Mouse (Mus musculus): ENCODE measurements around the gene Por. TPM values are rescaled to one million over a fixed set of nuclear protein-coding genes. Genes with fewer than 3 reads are reported as not detected.

The Por gene
- total and polyA plus RNA-seq, 2 experiments from 2014 or later, result 44.9 to 71.7 TPM

DNA sequence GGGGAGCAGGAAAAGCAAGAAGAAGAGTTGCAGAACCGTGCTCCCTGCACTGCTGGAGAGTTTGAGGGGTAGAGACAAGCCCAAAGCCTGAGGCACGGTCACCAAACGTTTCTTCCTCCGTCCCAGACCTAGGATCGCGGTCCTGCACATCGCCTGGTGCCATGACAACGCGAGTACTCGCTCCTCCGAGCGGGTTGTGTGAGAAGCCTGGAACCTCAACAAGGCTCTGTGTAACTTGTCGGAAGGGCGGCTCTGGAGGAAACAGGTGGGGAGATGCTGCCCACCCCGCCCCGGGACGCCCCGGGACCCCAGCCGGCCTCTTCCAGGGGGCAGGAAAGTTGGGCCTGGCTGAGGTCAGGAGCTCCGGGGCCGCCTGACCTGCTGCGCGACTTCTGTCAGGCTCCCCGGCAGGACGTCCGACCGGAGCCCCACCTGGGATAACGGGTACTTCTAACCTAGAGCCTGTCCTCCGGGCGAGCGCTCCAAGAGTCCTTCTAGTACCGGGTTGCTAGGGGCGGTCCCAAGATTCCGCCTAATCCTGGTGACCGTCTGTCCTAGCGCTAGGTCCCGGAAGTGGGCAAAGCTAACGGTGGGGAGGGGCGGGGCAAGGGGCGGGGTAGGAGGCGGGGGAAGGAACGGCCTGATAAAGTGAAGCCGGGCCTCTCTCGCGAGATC, 108.1 kb downstream of the Por start, which contains the start of gene Styxl1:
Gene Styxl1 (minus strand): TSS at position 590 of the 675 bp plus-strand sequence.
- DNase-seq (ENCODE audit: low spot score), result no peak
- WGBS, result under 1% methylated on average over 44 of the region's 45 CpGs
- Histone ChIP-seq H3K27ac (ENCODE audit: low read depth) (peak within 1 kb of the TSS; percentile 98), H3K4me1 (ENCODE audit: control insufficient read depth, insufficient read depth) (peaks cover 26% of the 10 kb centered on the region), H3K4me3 (ENCODE audit: low read depth, low read length) (peak within 1 kb of the TSS; percentile 88), H3K4me2 (ENCODE audit: low read depth, low read length) (peak within 1 kb of the TSS; percentile 87), H3K27me3 (ENCODE audit: control insufficient read depth, insufficient read depth, low read length) (no peaks in the 10 kb centered on the region), H3K9me3 (replicated peaks; ENCODE audit: control insufficient read depth, low read length) (no peaks in the 10 kb centered on the region), H3K9ac (replicated peaks; ENCODE audit: low read depth, low read length) (peak within 1 kb of the TSS; percentile 93), H3K36me3 (replicated peaks; ENCODE audit: control insufficient read depth, insufficient read depth, low read length) (peaks cover 9% of the 10 kb centered on the region)
- TF ChIP-seq EP300 (IDR thresholded peaks at IDR 0.05; ENCODE audit: low read depth) (no peak), CTCF (IDR thresholded peaks at IDR 0.05; ENCODE audit: low read depth) (no peak)
- peak; percentile 15 for ATAC-seq (ENCODE audit: insufficient read depth, low read depth)

DNA sequence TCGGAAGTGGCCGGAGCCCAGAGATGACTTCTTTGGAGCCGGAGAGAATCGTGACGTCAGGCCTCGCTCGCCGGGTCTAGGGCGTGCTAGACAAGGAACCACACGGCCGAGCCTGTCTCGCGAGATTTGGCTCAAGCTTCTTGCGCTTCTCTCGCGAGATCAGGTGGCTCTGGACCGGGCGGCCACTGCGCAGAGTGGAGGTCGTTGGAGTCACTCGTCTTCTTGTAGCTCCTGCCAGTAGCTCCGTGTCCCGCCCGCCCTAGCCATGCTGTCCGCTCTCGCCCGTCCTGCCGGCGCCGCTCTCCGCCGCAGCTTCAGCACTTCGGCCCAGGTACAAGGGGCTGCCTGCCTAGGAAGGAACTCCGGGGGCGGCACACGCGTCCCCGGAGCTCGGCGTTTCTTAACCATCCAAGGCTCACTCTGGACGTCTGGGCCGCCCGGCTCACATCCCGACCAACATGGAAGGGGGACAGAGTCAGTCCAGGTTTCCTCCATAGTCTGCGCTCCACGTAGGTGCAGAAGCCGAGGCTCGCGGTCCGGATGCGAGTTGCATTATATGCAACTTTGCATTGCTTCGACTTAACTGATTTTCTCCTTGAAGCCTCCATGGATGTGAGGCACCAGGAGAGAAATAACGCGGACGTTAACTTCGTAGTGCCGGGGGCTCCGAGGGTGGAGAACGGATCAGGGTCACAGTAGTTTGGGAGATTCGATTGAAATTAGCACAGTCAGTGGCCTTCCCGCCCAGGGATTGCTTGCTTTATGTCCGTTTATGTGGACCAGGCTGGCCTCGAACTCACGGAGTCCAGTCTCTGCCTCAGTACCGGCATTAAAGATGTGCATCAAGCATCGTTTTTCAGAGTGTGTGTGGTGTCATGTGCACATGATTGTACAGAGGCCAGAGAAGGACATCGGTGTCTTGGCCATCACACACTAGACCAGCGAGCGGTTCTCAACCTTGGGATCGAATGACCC, 108.9 kb downstream of the Por start, which contains the start of gene Mdh2:
Gene Mdh2 (plus strand): TSS at position 10 of the 975 bp plus-strand sequence.
- H3K9me3 ChIP-seq (replicated peaks; ENCODE audit: control insufficient read depth, low read length), result no peaks in the 10 kb centered on the region
- WGBS, result under 1% methylated on average over 70 of the region's 70 CpGs
- ATAC-seq (ENCODE audit: insufficient read depth, low read depth) (peak; percentile 95), DNase-seq (ENCODE audit: low spot score) (peak; percentile 100)
- peak; percentile 99 for TF ChIP-seq EP300 (IDR thresholded peaks at IDR 0.05; ENCODE audit: low read depth)
- TF ChIP-seq CTCF (IDR thresholded peaks at IDR 0.05; ENCODE audit: low read depth), result no peak
- peaks cover 17% of the 10 kb centered on the region for H3K36me3 ChIP-seq (replicated peaks; ENCODE audit: control insufficient read depth, insufficient read depth, low read length)
- H3K9ac ChIP-seq (replicated peaks; ENCODE audit: low read depth, low read length), result peak within 1 kb of the TSS; percentile 93
- no peaks in the 10 kb centered on the region for H3K27me3 ChIP-seq (ENCODE audit: control insufficient read depth, insufficient read depth, low read length)
- H3K4me1 ChIP-seq (ENCODE audit: control insufficient read depth, insufficient read depth), result peaks cover 26% of the 10 kb centered on the region
- H3K4me2 ChIP-seq (ENCODE audit: low read depth, low read length), result peak within 1 kb of the TSS; percentile 87
- peak within 1 kb of the TSS; percentile 98 for H3K27ac ChIP-seq (ENCODE audit: low read depth)
- H3K4me3 ChIP-seq (ENCODE audit: low read depth, low read length), result peak within 1 kb of the TSS; percentile 88

DNA sequence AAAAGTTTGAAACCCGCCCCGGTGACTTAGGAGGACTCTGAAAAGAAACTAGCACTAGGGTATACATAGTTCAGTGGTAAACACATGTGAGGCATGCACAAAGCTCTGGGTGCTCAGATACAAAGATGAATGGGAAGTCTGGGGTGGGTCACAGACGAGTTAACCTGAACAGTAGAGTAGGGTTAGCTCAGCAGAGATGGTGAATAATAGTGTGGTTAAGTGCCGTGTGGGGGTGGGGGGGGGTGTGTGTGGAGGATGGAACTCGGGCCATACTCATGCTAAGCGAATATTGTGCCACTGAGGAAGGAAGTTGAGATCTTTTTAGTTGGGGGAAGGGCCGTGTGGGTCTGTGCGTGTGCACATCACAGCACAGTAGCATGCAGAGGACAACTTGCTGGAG, 110.5 kb downstream of the Por start:
- Histone ChIP-seq H3K27ac (ENCODE audit: low read depth) (no peak overlapping the region), H3K9ac (replicated peaks; ENCODE audit: low read depth, low read length) (peak overlapping the region; percentile 3; the same call in 1 of the 2 replicates), H3K4me2 (ENCODE audit: low read depth, low read length) (peak overlapping the region; percentile 84), H3K4me1 (ENCODE audit: control insufficient read depth, insufficient read depth) (peaks cover 26% of the 10 kb centered on the region), H3K27me3 (ENCODE audit: control insufficient read depth, insufficient read depth, low read length) (no peaks in the 10 kb centered on the region), H3K4me3 (ENCODE audit: low read depth, low read length) (peak overlapping the region; percentile 88), H3K36me3 (replicated peaks; ENCODE audit: control insufficient read depth, insufficient read depth, low read length) (peaks cover 33% of the 10 kb centered on the region), H3K9me3 (replicated peaks; ENCODE audit: control insufficient read depth, low read length) (no peaks in the 10 kb centered on the region)
- TF ChIP-seq CTCF (IDR thresholded peaks at IDR 0.05; ENCODE audit: low read depth), result no peak
- WGBS, result 57% methylated on average over 8 of the region's 8 CpGs
- ATAC-seq (ENCODE audit: insufficient read depth, low read depth) (no peak), DNase-seq (ENCODE audit: low spot score) (no peak)

DNA sequence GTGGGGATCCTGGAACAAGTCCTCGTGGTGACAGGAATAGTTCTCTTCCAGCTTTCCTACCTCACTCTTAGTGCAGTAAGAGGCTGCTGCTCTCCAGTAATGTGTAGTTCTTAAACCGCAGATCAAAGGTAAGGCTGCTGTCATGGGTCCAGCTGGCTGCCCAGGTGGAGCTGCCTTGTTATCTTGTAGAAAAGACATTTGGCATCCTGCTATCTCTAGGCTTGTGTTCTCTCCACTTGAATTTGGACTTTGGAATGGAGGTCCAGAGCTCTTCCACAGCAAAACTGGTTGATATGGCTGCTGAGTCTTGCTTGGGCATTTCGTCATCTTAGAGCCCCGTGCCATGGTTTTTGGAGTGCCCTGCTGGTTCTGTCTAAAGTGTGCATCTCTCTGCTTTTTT, 113.1 kb downstream of the Por start:
- no peak overlapping the region for H3K4me3 ChIP-seq (ENCODE audit: low read depth, low read length)
- H3K9ac ChIP-seq (replicated peaks; ENCODE audit: low read depth, low read length), result no peak overlapping the region

More for the DNA sequence above, 113.1 kb downstream of the Por start:
- H3K4me2 ChIP-seq (ENCODE audit: low read depth, low read length), result no peak overlapping the region
- no peaks in the 10 kb centered on the region for H3K9me3 ChIP-seq (replicated peaks; ENCODE audit: control insufficient read depth, low read length)
- no peak overlapping the region for H3K27ac ChIP-seq (ENCODE audit: low read depth)
- H3K27me3 ChIP-seq (ENCODE audit: control insufficient read depth, insufficient read depth, low read length), result no peaks in the 10 kb centered on the region
- DNase-seq (ENCODE audit: low spot score), result no peak
- no peak for ATAC-seq (ENCODE audit: insufficient read depth, low read depth)
- TF ChIP-seq CTCF (IDR thresholded peaks at IDR 0.05; ENCODE audit: low read depth) (no peak), EP300 (IDR thresholded peaks at IDR 0.05; ENCODE audit: low read depth) (no peak)
- peaks cover 23% of the 10 kb centered on the region for H3K4me1 ChIP-seq (ENCODE audit: control insufficient read depth, insufficient read depth)
- H3K36me3 ChIP-seq (replicated peaks; ENCODE audit: control insufficient read depth, insufficient read depth, low read length), result peaks cover 59% of the 10 kb centered on the region
- 54% methylated on average over 4 of the region's 4 CpGs for WGBS

Small RNA genes lying within 50 kb of the gene (microRNA-seq; reads per million reads assigned to microRNA genes)
- not detected for gene Mir7034

Other genes with a start within 250 kb of the Por start
- gene Hip1, start 124.9 kb upstream of the Por start, total RNA-seq (2014; rRNA removed; ENCODE audit: low replicate concordance), result 41.0 and 47.2 TPM in 2 replicates
- 9.8 and 10.1 TPM in 2 replicates for gene Hip1, start 124.9 kb upstream of the Por start, polyA plus RNA-seq (2015; fragmentation: Nextera tagmentation; extraction: Ambion mirVana)
- gene Ccl26, start 106.5 kb upstream of the Por start, total RNA-seq (2014; rRNA removed; ENCODE audit: low replicate concordance), result not detected in 2 replicates
- gene Ccl26, start 106.5 kb upstream of the Por start, polyA plus RNA-seq (2015; fragmentation: Nextera tagmentation; extraction: Ambion mirVana), result not detected in 2 replicates
- gene Ccl24, start 97.0 kb upstream of the Por start, total RNA-seq (2014; rRNA removed; ENCODE audit: low replicate concordance), result not detected in 2 replicates
- gene Ccl24, start 97.0 kb upstream of the Por start, polyA plus RNA-seq (2015; fragmentation: Nextera tagmentation; extraction: Ambion mirVana), result 0.45 and 0.82 TPM in 2 replicates
- 6.7 and 11.6 TPM in 2 replicates for gene Rhbdd2, start 37.4 kb upstream of the Por start, total RNA-seq (2014; rRNA removed; ENCODE audit: low replicate concordance)
- gene Rhbdd2, start 37.4 kb upstream of the Por start, polyA plus RNA-seq (2015; fragmentation: Nextera tagmentation; extraction: Ambion mirVana), result 37.8 and 40.0 TPM in 2 replicates
- 25.6 and 32.6 TPM in 2 replicates for gene Tmem120a, start 74.4 kb downstream of the Por start, total RNA-seq (2014; rRNA removed; ENCODE audit: low replicate concordance)
- 33.9 and 34.2 TPM in 2 replicates for gene Tmem120a, start 74.4 kb downstream of the Por start, polyA plus RNA-seq (2015; fragmentation: Nextera tagmentation; extraction: Ambion mirVana)
- not detected in 2 replicates for gene Styxl1, start 108.4 kb downstream of the Por start, total RNA-seq (2014; rRNA removed; ENCODE audit: low replicate concordance)
- 0.18 and 0.42 TPM in 2 replicates for gene Styxl1, start 108.4 kb downstream of the Por start, polyA plus RNA-seq (2015; fragmentation: Nextera tagmentation; extraction: Ambion mirVana)
- 389 and 420 TPM in 2 replicates for gene Mdh2, start 108.4 kb downstream of the Por start, total RNA-seq (2014; rRNA removed; ENCODE audit: low replicate concordance)
- 2,045 and 2,081 TPM in 2 replicates for gene Mdh2, start 108.4 kb downstream of the Por start, polyA plus RNA-seq (2015; fragmentation: Nextera tagmentation; extraction: Ambion mirVana)
- gene Srrm3, start 136.9 kb downstream of the Por start, total RNA-seq (2014; rRNA removed; ENCODE audit: low replicate concordance), result 0.31 TPM in 1 of 2 replicates, not detected in the other
- gene Srrm3, start 136.9 kb downstream of the Por start, polyA plus RNA-seq (2015; fragmentation: Nextera tagmentation; extraction: Ambion mirVana), result 0.03 TPM in 1 of 2 replicates, not detected in the other
- gene Hspb1, start 217.9 kb downstream of the Por start, total RNA-seq (2014; rRNA removed; ENCODE audit: low replicate concordance), result 1,178 and 1,316 TPM in 2 replicates
- 974 and 1,039 TPM in 2 replicates for gene Hspb1, start 217.9 kb downstream of the Por start, polyA plus RNA-seq (2015; fragmentation: Nextera tagmentation; extraction: Ambion mirVana)

All from heart, postnatal 0 days (tissue).